Mouse (Mus musculus): Measurements from ENCODE around the gene Fbxl19. TPM values are rescaled to one million over a fixed set of nuclear protein-coding genes. Genes with fewer than 3 reads are reported as not detected.

Gene Fbxl19
- polyA plus RNA-seq (2012; rRNA removed), result 47.9 and 56.8 TPM in 2 replicates

DNA sequence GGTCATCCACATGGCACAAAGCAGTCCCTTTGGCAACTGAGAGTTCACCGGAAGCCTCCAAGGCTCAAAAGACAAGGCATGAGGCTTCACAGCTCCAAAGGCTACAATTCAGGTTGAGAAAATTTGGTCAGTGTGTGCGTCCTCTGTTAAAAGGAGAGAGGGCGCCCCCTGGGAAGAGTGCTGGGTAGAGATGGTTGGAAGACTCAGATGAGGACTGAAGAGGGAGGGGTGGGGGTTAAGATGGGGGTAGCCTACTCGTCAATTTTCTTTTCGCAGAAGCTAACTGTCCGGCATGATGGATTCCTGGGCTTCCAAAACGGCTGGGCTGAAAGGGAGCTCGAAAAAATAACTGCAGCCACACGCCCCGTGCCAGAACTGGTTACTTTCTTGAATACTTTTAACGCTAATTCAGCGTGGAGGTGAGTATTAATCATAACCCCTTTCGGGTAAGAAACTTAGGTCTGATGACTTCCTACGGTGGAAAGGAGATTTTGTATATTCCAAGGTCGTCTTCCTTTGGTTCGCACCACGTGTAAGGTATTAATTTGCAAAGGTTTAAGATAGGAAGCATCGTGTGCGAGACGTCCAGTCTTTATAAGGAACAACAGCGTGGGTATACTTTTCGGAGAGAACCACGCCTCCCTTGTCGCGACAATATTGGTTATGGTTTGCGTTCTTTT is at the start of gene Fbxl19:
Gene Fbxl19, plus strand, starts transcription at position 178 of the 680 bp plus-strand sequence.

DNA sequence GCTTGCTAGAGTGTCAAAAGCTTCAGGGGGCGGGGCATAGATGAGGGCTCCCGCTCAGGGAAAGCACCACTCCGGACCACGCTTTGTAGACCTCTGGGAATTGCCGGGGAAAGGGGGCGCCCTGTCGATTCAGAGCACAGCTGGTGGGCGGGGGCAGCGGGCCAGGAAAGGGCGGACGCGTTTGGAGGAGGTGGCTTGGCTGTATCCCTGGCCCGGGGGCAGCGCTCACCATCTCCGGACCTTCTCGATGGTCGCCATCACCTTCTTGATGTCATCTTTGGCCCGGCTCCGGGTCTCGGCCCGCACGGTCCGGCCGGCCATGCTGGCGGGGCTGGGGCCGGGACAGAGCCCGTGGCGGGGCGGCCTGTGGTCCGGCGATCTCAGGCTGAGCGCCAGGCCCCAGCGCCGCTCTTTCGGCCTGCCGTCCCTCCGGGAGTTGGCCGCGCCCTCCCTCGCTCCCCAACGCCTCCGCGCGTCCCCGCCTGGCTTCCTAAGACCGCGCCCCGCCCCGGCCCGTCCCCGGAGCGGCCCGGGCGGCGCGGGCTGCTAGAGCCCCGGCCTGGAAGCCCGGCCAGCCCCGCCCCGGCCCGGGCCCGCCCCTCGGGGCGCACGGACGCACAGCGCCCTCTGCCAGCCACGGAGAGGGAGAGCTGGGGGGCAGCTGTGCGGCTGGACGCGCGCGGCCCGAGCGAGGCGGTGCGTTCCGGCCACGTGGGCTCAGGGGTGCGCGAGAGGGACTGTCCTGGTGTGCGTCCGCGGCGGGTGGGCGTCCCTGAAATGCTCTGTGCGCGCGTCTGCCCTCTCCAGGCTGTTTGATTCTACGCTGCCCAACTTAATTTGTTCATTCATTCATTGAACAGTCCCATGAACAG is 35.9 kb upstream of the Fbxl19 start, which contains the start of gene Bcl7c:
Gene Bcl7c, minus strand, starts transcription at position 727 of the 872 bp plus-strand sequence.

DNA sequence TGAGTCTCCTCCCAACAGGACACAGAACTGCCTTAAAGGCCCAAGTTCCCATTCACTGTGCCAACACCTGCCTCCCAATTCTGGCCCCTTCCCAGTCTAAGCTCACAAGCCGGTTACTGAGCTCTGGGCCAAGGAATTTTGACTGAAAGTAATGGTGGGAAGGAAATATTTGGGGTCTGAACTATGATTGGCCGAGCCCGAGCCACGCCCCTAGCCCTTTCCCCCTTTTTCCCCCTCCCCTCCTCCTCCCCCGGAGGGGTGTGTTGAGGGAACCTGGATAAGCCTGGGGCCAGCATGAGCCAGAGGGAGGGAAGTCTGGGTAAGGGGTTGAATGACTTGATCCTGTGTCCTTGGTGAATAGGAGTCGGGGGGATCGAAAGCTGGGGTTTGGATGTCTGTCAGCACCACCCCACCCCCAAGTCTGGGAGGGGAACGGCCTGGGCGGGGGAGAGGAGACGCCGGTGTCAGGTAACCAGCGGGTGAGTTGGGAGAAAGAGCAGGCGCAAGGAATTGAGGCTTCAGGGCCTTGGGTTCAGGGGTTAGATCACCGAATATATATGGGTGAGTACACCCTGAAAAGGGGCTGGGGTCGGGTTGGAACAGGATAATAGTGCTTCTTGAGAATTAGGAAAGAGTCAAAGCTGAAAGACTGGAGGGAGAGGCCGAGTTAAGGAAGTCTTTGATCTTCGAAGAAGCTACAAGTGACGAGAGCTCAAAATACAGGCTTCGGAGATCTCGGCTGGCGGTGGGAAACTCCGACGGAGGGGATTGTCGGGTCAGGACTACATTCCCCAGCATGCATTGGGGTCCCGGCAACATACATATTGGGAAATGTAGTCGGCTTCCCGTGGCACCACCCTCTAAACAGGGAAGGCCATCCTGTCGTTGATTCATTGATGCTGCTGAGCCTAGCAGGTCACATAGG is 31.6 kb upstream of the Fbxl19 start, which contains the start of gene Ctf1:
Gene Ctf1, plus strand, starts transcription at position 276 of the 925 bp plus-strand sequence.

DNA sequence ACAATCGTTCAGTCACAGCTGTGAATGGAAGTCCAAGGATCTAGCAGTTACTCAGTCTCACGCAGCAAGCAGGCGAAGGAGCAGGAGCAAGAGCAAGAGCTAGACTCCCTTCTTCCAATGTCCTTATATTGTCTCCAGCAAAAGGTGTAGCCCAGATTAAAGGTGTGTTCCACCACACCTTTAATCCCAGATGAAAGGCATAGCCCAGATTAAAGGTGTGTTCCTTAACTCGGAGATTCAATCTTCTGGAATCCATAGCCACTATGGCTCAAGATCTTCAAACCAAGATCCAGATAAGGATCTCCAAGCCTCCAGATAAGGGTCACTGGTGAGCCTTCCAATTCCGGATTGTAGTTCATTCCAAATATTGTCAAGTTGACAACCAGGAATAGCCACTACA is 12.3 kb upstream of the Fbxl19 start, which contains the start of gene Ctf2:
Gene Ctf2, minus strand, starts transcription at position 101 of the 400 bp plus-strand sequence.

DNA sequence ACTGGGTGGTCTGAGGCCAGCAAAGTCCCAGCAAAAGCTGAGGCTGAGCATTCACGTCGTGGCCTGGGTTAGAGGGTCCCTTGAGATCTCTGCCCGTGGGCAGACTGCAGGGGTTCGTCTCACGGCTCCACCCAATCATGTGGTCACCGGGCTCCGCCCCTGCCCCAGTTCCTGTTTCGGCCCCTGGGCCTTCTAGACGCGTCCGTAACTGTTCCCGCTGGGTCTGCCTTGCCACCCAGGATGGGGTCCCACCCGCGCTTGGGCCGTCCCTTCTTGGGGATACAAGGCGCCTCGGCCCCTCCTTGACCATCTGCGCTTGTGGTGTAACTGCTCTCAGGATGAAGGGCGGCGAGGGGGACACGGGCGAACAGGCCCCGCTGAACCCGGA is 25.3 kb downstream of the Fbxl19 start, which contains the start of gene Orai3:
Gene Orai3, plus strand, starts transcription at position 165 of the 388 bp plus-strand sequence.

DNA sequence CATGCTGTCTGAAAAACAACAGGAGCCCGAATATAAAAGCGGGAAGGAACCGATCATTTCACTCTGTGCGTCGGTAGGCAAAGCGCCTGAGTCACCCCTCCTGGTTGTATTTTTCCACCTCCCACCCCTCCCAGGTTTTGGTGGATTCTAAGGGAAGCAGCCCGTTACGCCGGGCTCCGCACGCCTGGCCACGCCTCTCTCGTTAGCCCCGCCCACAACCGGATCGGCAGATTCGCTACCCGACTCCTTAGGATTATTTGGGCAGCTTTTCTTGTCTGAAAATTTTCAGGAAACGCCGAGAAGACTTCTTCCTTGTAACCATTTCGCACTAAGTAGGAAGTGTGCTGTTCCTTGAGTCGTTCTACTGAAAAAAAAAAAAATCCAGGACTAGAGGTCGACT is 32.1 kb downstream of the Fbxl19 start, which contains the start of gene Setd1a:
Gene Setd1a, plus strand, starts transcription at position 245 of the 400 bp plus-strand sequence.

DNA sequence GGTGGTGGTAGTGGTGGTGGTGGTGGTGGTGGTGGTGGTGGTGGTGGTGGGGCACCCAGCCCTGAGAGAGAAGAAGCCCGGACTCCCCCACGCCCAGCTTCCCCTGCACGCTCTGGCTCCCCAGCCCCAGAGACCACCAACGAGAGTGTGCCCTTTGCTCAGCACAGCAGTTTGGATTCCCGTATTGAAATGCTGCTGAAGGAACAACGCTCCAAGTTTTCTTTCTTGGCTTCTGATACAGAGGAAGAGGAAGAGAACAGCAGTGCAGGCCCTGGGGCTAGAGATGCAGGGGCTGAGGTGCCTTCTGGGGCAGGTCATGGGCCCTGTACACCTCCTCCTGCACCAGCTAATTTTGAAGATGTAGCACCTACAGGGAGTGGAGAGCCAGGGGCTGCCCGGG is 41.0 kb downstream of the Fbxl19 start, which contains the start of gene Gm49388:
Gene Gm49388, plus strand, starts transcription at position 301 of the 400 bp plus-strand sequence.

DNA sequence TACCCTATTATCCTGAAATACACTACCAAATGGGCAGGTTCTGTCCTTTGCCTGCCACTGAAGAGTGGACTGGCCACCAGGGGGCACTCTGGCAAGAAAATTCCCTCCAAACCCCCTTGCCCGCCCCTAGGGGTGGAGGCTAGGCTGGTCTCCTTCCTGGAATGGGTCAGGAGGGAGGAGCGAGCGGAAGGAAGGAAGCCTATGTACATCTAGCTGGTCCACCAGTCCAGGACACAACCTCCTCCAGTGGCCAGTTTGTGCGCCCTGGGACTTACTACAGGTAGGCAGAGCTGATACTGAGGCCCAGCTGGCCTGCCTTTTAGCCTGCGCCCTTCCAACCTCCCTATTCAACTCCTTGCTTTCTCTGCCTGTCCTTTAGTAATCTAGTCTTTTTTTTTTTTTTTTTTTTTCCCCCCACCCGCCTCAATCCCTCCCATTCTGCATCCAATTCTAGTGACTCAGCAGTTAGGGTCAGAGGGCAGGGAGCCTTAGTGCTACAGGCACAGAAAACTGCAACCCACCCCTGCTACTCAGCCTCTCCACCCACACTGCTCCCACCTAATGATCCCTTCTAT is 56.2 kb downstream of the Fbxl19 start, which contains the start of gene Hsd3b7:
Gene Hsd3b7, plus strand, starts transcription at position 170 of the 575 bp plus-strand sequence.

Other genes with a start within 250 kb of the Fbxl19 start
- 19.2 TPM in 2 replicates for gene Srcap, start 232.6 kb upstream of the Fbxl19 start, polyA plus RNA-seq (2012; rRNA removed)
- gene Gm42715, start 225.0 kb upstream of the Fbxl19 start, polyA plus RNA-seq (2012; rRNA removed), result 9.9 and 12.4 TPM in 2 replicates
- gene Tmem265, start 183.2 kb upstream of the Fbxl19 start, polyA plus RNA-seq (2012; rRNA removed), result 0.83 and 2.6 TPM in 2 replicates
- 55.0 and 55.1 TPM in 2 replicates for gene Phkg2, start 171.2 kb upstream of the Fbxl19 start, polyA plus RNA-seq (2012; rRNA removed)
- gene Ccdc189, start 155.9 kb upstream of the Fbxl19 start, polyA plus RNA-seq (2012; rRNA removed), result 3.1 and 3.2 TPM in 2 replicates
- gene Rnf40, start 155.8 kb upstream of the Fbxl19 start, polyA plus RNA-seq (2012; rRNA removed), result 24.1 and 24.4 TPM in 2 replicates
- gene Zfp629, start 128.7 kb upstream of the Fbxl19 start, polyA plus RNA-seq (2012; rRNA removed), result 8.3 and 8.5 TPM in 2 replicates
- gene Bcl7c, start 35.6 kb upstream of the Fbxl19 start, polyA plus RNA-seq (2012; rRNA removed), result 30.5 and 30.6 TPM in 2 replicates
- 17.1 and 23.7 TPM in 2 replicates for gene Ctf1, start 31.8 kb upstream of the Fbxl19 start, polyA plus RNA-seq (2012; rRNA removed)
- not detected in 2 replicates for gene Ctf2, start 12.4 kb upstream of the Fbxl19 start, polyA plus RNA-seq (2012; rRNA removed)
- 35.4 and 46.9 TPM in 2 replicates for gene Orai3, start 25.3 kb downstream of the Fbxl19 start, polyA plus RNA-seq (2012; rRNA removed)
- gene Setd1a, start 32.1 kb downstream of the Fbxl19 start, polyA plus RNA-seq (2012; rRNA removed), result 8.2 and 9.2 TPM in 2 replicates
- gene Gm49388, start 41.1 kb downstream of the Fbxl19 start, polyA plus RNA-seq (2012; rRNA removed), result 0.86 TPM in 1 of 2 replicates, not detected in the other
- gene Hsd3b7, start 56.1 kb downstream of the Fbxl19 start, polyA plus RNA-seq (2012; rRNA removed), result 64.8 and 84.2 TPM in 2 replicates
- 61.1 and 76.4 TPM in 2 replicates for gene Stx4a, start 79.8 kb downstream of the Fbxl19 start, polyA plus RNA-seq (2012; rRNA removed)
- gene Stx1b, start 80.0 kb downstream of the Fbxl19 start, polyA plus RNA-seq (2012; rRNA removed), result 3.9 and 4.8 TPM in 2 replicates
- gene Zfp646, start 131.7 kb downstream of the Fbxl19 start, polyA plus RNA-seq (2012; rRNA removed), result 20.2 and 20.8 TPM in 2 replicates
- 6.5 and 7.7 TPM in 2 replicates for gene Zfp668, start 132.3 kb downstream of the Fbxl19 start, polyA plus RNA-seq (2012; rRNA removed)
- 5.0 and 5.2 TPM in 2 replicates for gene Prss53, start 146.4 kb downstream of the Fbxl19 start, polyA plus RNA-seq (2012; rRNA removed)
- gene Gm21974, start 150.9 kb downstream of the Fbxl19 start, polyA plus RNA-seq (2012; rRNA removed), result not detected in 2 replicates
- 136 and 159 TPM in 2 replicates for gene Vkorc1, start 151.1 kb downstream of the Fbxl19 start, polyA plus RNA-seq (2012; rRNA removed)
- gene Bckdk, start 159.5 kb downstream of the Fbxl19 start, polyA plus RNA-seq (2012; rRNA removed), result 74.3 and 95.0 TPM in 2 replicates
- gene Kat8, start 168.0 kb downstream of the Fbxl19 start, polyA plus RNA-seq (2012; rRNA removed), result 9.7 and 12.9 TPM in 2 replicates
- 119 and 136 TPM in 2 replicates for gene Prss8, start 185.6 kb downstream of the Fbxl19 start, polyA plus RNA-seq (2012; rRNA removed)
- 7.5 and 10.7 TPM in 2 replicates for gene Prss36, start 202.2 kb downstream of the Fbxl19 start, polyA plus RNA-seq (2012; rRNA removed)
- gene Fus, start 222.9 kb downstream of the Fbxl19 start, polyA plus RNA-seq (2012; rRNA removed), result 156 and 158 TPM in 2 replicates
- 407 and 442 TPM in 2 replicates for gene Pycard, start 249.3 kb downstream of the Fbxl19 start, polyA plus RNA-seq (2012; rRNA removed)

All from colon, adult 2 months (tissue).